Mouse (Mus musculus): ENCODE measurements around the gene Ctnnbip1. TPM values are rescaled to one million over a fixed set of nuclear protein-coding genes. Genes with fewer than 3 reads are reported as not detected.
A peak's percentile ranks its signal among the peaks of the same experiment; 100 is the strongest.

Ctnnbip1 gene
- polyA plus RNA-seq, 1 experiment = 27.2 TPM

DNA sequence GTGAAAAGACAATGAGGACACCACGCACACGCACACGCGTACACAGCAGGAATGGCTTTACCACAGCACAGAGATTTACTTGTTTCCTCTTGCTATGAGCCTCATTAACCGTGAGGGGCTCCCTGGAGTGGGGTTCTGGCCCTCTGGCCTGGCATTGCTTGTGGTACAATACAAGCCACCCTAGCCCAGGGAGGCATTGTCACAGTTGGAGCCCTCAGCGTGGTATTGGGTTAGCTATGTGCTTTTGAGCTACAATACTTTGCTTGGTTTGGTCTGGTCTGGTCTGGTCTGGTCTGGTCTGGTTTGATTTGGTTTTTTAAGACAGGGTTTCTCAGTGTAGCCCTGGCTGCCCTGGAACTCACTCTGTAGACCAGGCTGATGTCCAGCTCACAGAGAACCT, 81.5 kb downstream of the Ctnnbip1 start:
- Histone ChIP-seq H3K36me3 (ENCODE audit: control insufficient read depth, insufficient read depth, low read length) (no peaks in the 10 kb centered on the region; the same call in 1 of the 2 replicates), H3K27me3 (ENCODE audit: control insufficient read depth, insufficient read depth, low read length) (no peaks in the 10 kb centered on the region), H3K4me1 (ENCODE audit: control insufficient read depth, insufficient read depth, insufficient read length, low read length) (peaks cover 5% of the 10 kb centered on the region), H3K27ac (ENCODE audit: insufficient read depth, low read depth, low read length) (no peak overlapping the region), H3K4me3 (ENCODE audit: low read depth, low read length) (no peak overlapping the region)
- TF ChIP-seq CTCF (IDR thresholded peaks at IDR 0.05; ENCODE audit: extremely low read depth, insufficient read length, insufficient replicate concordance, low read depth, low read length) (no peak), POLR2A (IDR thresholded peaks at IDR 0.05; ENCODE audit: low read depth, low read length) (no peak)
- 96% methylated on average over 6 of the region's 6 CpGs for WGBS

DNA sequence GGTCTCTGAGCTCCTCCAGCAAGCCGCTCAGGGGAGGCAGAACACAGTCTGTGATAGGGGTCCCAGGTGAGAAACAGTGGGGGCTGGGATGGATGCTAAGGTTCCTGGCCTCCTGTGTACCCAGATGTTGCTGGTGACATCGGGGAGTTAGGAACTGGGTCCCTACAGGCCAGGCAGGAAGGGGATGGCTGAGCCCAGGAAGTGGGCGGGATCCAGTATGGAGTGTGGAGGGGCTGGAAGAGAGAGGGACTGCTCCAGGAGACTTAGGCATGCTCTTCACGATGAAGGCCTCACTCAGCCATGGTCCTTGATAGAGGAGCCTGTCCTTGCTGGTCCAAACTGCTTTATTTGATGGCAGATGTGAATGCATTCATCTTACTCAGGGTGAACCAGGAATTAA, 82.1 kb downstream of the Ctnnbip1 start:
- H3K4me1 ChIP-seq (ENCODE audit: control insufficient read depth, insufficient read depth, insufficient read length, low read length) = peaks cover 5% of the 10 kb centered on the region
- no peak overlapping the region for H3K27ac ChIP-seq (ENCODE audit: insufficient read depth, low read depth, low read length)
- no peaks in the 10 kb centered on the region for H3K27me3 ChIP-seq (ENCODE audit: control insufficient read depth, insufficient read depth, low read length)
- H3K4me3 ChIP-seq (ENCODE audit: low read depth, low read length) = no peak overlapping the region
- TF ChIP-seq CTCF (IDR thresholded peaks at IDR 0.05; ENCODE audit: extremely low read depth, insufficient read length, insufficient replicate concordance, low read depth, low read length) = no peak
- TF ChIP-seq POLR2A (IDR thresholded peaks at IDR 0.05; ENCODE audit: low read depth, low read length) = no peak
- H3K36me3 ChIP-seq (ENCODE audit: control insufficient read depth, insufficient read depth, low read length) = no peaks in the 10 kb centered on the region
- 94% methylated on average over 4 of the region's 4 CpGs for WGBS

DNA sequence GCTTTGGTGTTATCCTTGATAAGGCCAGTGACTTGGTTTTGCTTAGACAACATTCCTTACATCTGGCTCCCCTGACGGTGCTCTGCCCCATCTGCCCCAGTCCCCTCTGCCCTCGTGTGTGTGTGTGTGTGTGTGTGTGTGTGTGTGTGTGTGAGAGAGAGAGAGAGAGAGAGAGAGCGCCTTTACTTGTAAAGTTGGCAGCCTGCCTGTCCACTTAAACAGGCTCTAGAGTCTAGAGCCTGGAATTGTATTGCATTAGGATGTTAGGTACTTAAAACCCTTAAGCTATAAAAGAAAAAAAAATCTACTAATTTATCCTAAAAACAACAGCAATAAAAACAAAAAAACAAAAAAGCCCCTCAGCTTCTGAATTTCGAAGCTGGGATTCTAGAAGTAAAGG, 83.4 kb downstream of the Ctnnbip1 start:
- Histone ChIP-seq H3K4me3 (ENCODE audit: low read depth, low read length) (no peak overlapping the region), H3K27me3 (ENCODE audit: control insufficient read depth, insufficient read depth, low read length) (no peaks in the 10 kb centered on the region), H3K36me3 (ENCODE audit: control insufficient read depth, insufficient read depth, low read length) (no peaks in the 10 kb centered on the region), H3K4me1 (ENCODE audit: control insufficient read depth, insufficient read depth, insufficient read length, low read length) (peaks cover 5% of the 10 kb centered on the region), H3K27ac (ENCODE audit: insufficient read depth, low read depth, low read length) (no peak overlapping the region)
- no peak for TF ChIP-seq POLR2A (IDR thresholded peaks at IDR 0.05; ENCODE audit: low read depth, low read length)
- no peak for TF ChIP-seq CTCF (IDR thresholded peaks at IDR 0.05; ENCODE audit: extremely low read depth, insufficient read length, insufficient replicate concordance, low read depth, low read length)
- 37% methylated on average over 4 of the region's 4 CpGs for WGBS

DNA sequence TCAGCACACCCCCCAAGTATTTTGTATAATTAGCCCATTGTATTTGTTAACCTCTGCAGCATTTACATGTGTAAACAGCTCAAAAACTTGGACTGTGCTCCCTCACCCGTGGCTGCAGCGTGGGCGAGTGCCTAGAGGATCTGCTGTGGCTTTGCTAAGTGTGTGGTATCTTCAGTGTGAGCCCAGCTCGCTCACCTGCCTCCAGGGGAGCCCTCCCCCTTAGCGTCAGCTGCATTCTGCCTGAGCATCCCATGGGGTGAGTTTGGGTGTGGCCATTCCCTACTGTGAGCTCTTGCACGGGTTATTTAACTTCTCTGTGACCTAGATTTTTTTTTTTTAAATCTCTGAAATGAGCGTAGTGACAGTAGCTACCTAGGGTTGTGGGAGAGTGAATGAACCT, 84.2 kb downstream of the Ctnnbip1 start:
- WGBS = 51% methylated on average over 7 of the region's 7 CpGs
- Histone ChIP-seq H3K27ac (ENCODE audit: insufficient read depth, low read depth, low read length) (no peak overlapping the region), H3K36me3 (ENCODE audit: control insufficient read depth, insufficient read depth, low read length) (no peaks in the 10 kb centered on the region), H3K4me3 (ENCODE audit: low read depth, low read length) (no peak overlapping the region), H3K4me1 (ENCODE audit: control insufficient read depth, insufficient read depth, insufficient read length, low read length) (peaks cover 5% of the 10 kb centered on the region), H3K27me3 (ENCODE audit: control insufficient read depth, insufficient read depth, low read length) (no peaks in the 10 kb centered on the region)
- TF ChIP-seq POLR2A (IDR thresholded peaks at IDR 0.05; ENCODE audit: low read depth, low read length) = no peak

DNA sequence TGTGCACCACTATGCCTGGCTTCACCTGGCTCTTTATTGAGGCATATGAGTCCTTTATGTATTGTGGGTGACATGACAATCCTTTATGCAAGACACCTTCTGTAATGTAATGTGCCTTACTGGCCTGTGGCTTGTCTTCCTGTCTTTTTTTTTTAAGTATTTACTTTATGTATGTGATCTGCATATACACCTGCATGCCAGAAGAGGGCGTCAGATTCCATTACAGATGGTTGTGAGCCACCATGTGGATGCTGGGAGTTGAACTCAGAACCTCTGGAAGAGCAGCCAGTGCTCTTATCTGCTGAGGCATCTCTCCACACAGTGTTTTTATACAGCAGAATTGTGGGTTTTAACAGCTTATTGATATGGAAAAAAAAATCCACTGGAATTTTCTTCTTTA, 85.8 kb downstream of the Ctnnbip1 start:
- Histone ChIP-seq H3K4me3 (ENCODE audit: low read depth, low read length) (no peak overlapping the region), H3K27me3 (ENCODE audit: control insufficient read depth, insufficient read depth, low read length) (no peaks in the 10 kb centered on the region), H3K27ac (ENCODE audit: insufficient read depth, low read depth, low read length) (no peak overlapping the region), H3K4me1 (ENCODE audit: control insufficient read depth, insufficient read depth, insufficient read length, low read length) (peaks cover 6% of the 10 kb centered on the region; the same call in 1 of the 2 replicates), H3K36me3 (ENCODE audit: control insufficient read depth, insufficient read depth, low read length) (no peaks in the 10 kb centered on the region)
- TF ChIP-seq CTCF (IDR thresholded peaks at IDR 0.05; ENCODE audit: extremely low read depth, insufficient read length, insufficient replicate concordance, low read depth, low read length) = no peak
- no peak for TF ChIP-seq POLR2A (IDR thresholded peaks at IDR 0.05; ENCODE audit: low read depth, low read length)
- 71% methylated on average over 1 of the region's 1 CpGs for WGBS

DNA sequence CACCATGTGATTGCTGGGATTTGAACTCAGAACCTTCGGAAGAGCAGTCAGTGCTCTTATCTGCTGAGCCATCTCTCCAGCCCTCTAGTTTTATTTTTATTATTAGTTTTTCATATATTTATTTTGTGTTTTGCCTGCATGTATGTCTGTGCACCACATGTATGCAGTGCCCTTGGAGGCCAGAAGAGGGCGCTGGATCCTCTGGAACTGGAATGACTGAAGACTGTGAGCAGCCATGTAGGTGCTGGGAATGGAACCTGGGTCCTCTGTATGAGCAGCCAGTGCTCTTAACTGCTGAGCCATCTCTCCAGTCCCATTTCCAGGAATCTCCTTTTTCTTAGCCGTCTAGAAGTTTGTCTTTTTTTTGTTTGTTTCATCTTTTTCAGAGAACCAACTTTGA, 86.5 kb downstream of the Ctnnbip1 start:
- 82% methylated on average over 3 of the region's 3 CpGs for WGBS
- Histone ChIP-seq H3K27me3 (ENCODE audit: control insufficient read depth, insufficient read depth, low read length) (no peaks in the 10 kb centered on the region), H3K27ac (ENCODE audit: insufficient read depth, low read depth, low read length) (no peak overlapping the region), H3K4me3 (ENCODE audit: low read depth, low read length) (no peak overlapping the region), H3K36me3 (ENCODE audit: control insufficient read depth, insufficient read depth, low read length) (no peaks in the 10 kb centered on the region), H3K4me1 (ENCODE audit: control insufficient read depth, insufficient read depth, insufficient read length, low read length) (peaks cover 6% of the 10 kb centered on the region; the same call in 1 of the 2 replicates)
- TF ChIP-seq CTCF (IDR thresholded peaks at IDR 0.05; ENCODE audit: extremely low read depth, insufficient read length, insufficient replicate concordance, low read depth, low read length) (peak; percentile 40; the same call in 1 of the 2 replicates), POLR2A (IDR thresholded peaks at IDR 0.05; ENCODE audit: low read depth, low read length) (no peak)

DNA sequence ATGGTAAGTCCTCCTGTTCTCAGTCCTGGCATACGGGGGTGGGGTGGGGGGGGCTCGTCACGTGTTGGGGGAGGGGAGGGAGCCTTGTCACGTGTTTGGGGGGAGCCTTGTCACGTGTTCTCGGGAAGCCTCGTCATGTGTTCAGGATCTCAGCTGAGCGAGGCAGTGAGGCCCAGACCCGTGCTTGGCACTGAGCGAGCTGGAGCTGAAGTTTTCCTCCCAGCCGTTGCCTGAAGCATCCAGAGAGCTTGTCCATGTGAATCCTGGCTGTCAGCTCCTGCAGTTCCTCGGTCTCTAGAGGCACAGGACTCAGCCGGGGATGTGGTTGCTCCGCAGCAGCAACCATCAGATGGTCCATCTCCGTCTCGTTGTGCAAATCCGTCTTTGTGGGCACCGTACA, 88.0 kb downstream of the Ctnnbip1 start:
- Histone ChIP-seq H3K4me3 (ENCODE audit: low read depth, low read length) (no peak overlapping the region), H3K36me3 (ENCODE audit: control insufficient read depth, insufficient read depth, low read length) (no peaks in the 10 kb centered on the region), H3K4me1 (ENCODE audit: control insufficient read depth, insufficient read depth, insufficient read length, low read length) (peaks cover 6% of the 10 kb centered on the region; the same call in 1 of the 2 replicates), H3K27me3 (ENCODE audit: control insufficient read depth, insufficient read depth, low read length) (no peaks in the 10 kb centered on the region), H3K27ac (ENCODE audit: insufficient read depth, low read depth, low read length) (no peak overlapping the region)
- WGBS = 89% methylated on average over 18 of the region's 18 CpGs
- TF ChIP-seq POLR2A (IDR thresholded peaks at IDR 0.05; ENCODE audit: low read depth, low read length) = no peak
- TF ChIP-seq CTCF (IDR thresholded peaks at IDR 0.05; ENCODE audit: extremely low read depth, insufficient read length, insufficient replicate concordance, low read depth, low read length) = no peak

Data from small intestine, adult 2 months (tissue).